16 mouse cellular contexts compared by ENCODE assay signal in the genomic region with DNA sequence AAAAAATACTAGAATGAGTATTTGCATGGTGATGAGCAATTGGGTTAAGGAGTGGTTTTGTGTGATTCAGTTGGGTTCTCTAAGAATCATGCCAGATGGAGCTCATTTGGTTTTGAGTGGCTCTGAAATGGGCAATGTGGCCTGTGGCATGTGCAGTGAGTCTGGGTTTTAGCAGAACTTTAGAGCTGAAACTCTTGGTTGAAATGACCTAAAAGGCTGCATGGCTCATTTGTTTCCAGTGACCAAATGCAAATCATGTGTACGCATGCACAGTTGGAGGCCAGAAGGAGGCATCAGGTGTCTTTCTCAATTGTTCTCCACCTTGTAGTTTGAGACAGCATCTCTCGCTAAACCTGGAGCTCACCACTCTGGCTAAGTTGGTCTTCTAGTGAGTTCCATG. TPM values are rescaled to one million over a fixed set of nuclear protein-coding genes. Genes with fewer than 3 reads are reported as not detected.
"Had no signal": no experiment of that assay in that cellular context is flagged by ENCODE, and none has a peak within 500 bp of the region (broad histone marks: within the 10 kb centered on the region; RNA-seq: fewer than 3 reads in every experiment).

No protein-coding gene starts in this region.

- H3K27me3 ChIP-seq: neural tube, embryonic 15.5 days; stomach, embryonic 15.5 days had no signal

- H3K4me2 ChIP-seq: neural tube, embryonic 15.5 days; stomach, embryonic 15.5 days had no signal

- H3K27ac ChIP-seq: neural tube, embryonic 15.5 days; stomach, embryonic 15.5 days; stomach, postnatal 0 days had no signal

- H3K9me3 ChIP-seq: neural tube, embryonic 15.5 days; stomach, embryonic 15.5 days had no signal

- H3K9ac ChIP-seq: neural tube, embryonic 15.5 days; stomach, embryonic 15.5 days had no signal

- DNase-seq: retina, postnatal 1 day; right cerebral cortex, adult 18-20 months; right cerebral cortex, postnatal 14 days; right cerebral cortex, postnatal 25 days; right cerebral cortex, postnatal 4 days; spleen, adult 18-20 months; thymus, adult 18-20 months; thymus, adult 2 months; thymus, postnatal 14 days; thymus, postnatal 25 days; thymus, postnatal 36 days; thymus, postnatal 4 days had no signal

- H3K4me3 ChIP-seq: neural tube, embryonic 15.5 days; stomach, embryonic 15.5 days had no signal

- H3K4me1 ChIP-seq: neural tube, embryonic 15.5 days; stomach, embryonic 15.5 days had no signal

- H3K36me3 ChIP-seq: neural tube, embryonic 15.5 days; stomach, embryonic 15.5 days had no signal

RNA-seq across cellular contexts. Expression of gene Adra1b, which starts 35.0 kb away (rescaled TPM):
- total RNA-seq: neutrophil, adult 5-6 weeks had no signal
